ENCODE assay signal across 14 mouse cellular contexts in the genomic region with DNA sequence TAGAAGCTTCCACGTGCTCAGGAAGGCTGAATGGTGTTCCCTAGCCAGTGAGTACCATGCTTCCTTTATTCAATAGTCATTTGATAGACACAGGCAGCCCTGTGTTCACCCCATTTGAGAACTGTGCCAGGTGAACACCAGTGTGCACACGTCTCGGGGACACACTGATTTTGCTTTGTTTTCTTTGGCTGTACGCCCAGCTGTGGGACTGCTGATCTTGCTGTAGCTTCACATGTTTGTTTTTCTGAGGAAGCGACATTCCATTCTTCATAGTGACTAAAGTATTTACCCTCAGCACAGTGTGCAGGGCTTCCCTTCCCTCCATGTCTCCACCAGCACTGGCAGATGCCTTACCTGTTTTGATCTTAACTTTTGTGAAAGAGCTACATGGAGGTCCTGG.
DNase-seq lines count a peak whose midpoint lies in the region; ATAC-seq lines count a peak whose summit lies in the region.
"Had no signal": no experiment of that assay in that cellular context is flagged by ENCODE, and none has a peak within 500 bp of the region (broad histone marks: within the 10 kb centered on the region; RNA-seq: fewer than 3 reads in every experiment).

No protein-coding gene starts in this region.

- H3K4me1 ChIP-seq in heart, embryonic 12.5 days (replicated peaks): peaks cover 15% of the 10 kb centered on the region
- no peaks in the 10 kb centered on the region for H3K4me1 ChIP-seq in lung, embryonic 15.5 days
- H3K4me1 ChIP-seq in kidney, embryonic 15.5 days: peaks cover 11% of the 10 kb centered on the region; the same call in 1 of the 2 replicates
- H3K4me1 ChIP-seq: midbrain, embryonic 15.5 days had no signal

- H3K36me3 ChIP-seq in heart, embryonic 12.5 days: no peaks in the 10 kb centered on the region
- H3K36me3 ChIP-seq in lung, embryonic 15.5 days: no peaks in the 10 kb centered on the region
- H3K36me3 ChIP-seq in kidney, embryonic 15.5 days: no peaks in the 10 kb centered on the region
- H3K36me3 ChIP-seq: embryonic facial prominence, embryonic 13.5 days; limb, embryonic 13.5 days; midbrain, embryonic 15.5 days had no signal

- no peak overlapping the region for H3K4me3 ChIP-seq in heart, embryonic 12.5 days
- H3K4me3 ChIP-seq in lung, embryonic 15.5 days: no peak overlapping the region
- no peak overlapping the region for H3K4me3 ChIP-seq in kidney, embryonic 15.5 days (replicated peaks)
- H3K4me3 ChIP-seq: embryonic facial prominence, embryonic 13.5 days; limb, embryonic 13.5 days; midbrain, embryonic 15.5 days had no signal

- H3K9ac ChIP-seq in heart, embryonic 12.5 days: no peak overlapping the region
- H3K9ac ChIP-seq in lung, embryonic 15.5 days: no peak overlapping the region
- H3K9ac ChIP-seq in kidney, embryonic 15.5 days: no peak overlapping the region
- H3K9ac ChIP-seq: embryonic facial prominence, embryonic 13.5 days; limb, embryonic 13.5 days; midbrain, embryonic 15.5 days had no signal

- H3K27ac ChIP-seq in heart, embryonic 12.5 days (ENCODE audit: poor library complexity, severe bottlenecking): no peak overlapping the region
- H3K27ac ChIP-seq in lung, embryonic 15.5 days: peak overlapping the region; percentile 45
- H3K27ac ChIP-seq in kidney, embryonic 15.5 days: 0 out of 2 replicates have a peak overlapping the region, but pooled peaks have one; percentile 35
- H3K27ac ChIP-seq: limb, embryonic 13.5 days; midbrain, embryonic 15.5 days had no signal

- no peaks in the 10 kb centered on the region for H3K27me3 ChIP-seq in heart, embryonic 12.5 days (replicated peaks)
- H3K27me3 ChIP-seq in lung, embryonic 15.5 days: no peaks in the 10 kb centered on the region
- H3K27me3 ChIP-seq in kidney, embryonic 15.5 days: peaks cover 15% of the 10 kb centered on the region; the same call in 1 of the 2 replicates
- H3K27me3 ChIP-seq: embryonic facial prominence, embryonic 13.5 days; limb, embryonic 13.5 days; midbrain, embryonic 15.5 days had no signal

- DNase-seq in heart, postnatal 10 days: no peak
- DNase-seq in lung, postnatal 25 days (ENCODE audit: low spot score): no peak
- peak; percentile 17 for DNase-seq in lung, postnatal 36 days
- no peak for DNase-seq in frontal cortex, postnatal 36 days (ENCODE audit: low spot score in 2 of 2)
- DNase-seq: cerebellum, adult 11-12 months; thymus, adult 18-20 months had no signal

- WGBS in heart, embryonic 12.5 days: 56% methylated on average over 5 of the region's 5 CpGs
- WGBS in lung, embryonic 15.5 days: 24% methylated on average over 5 of the region's 5 CpGs
- 42% methylated on average over 5 of the region's 5 CpGs for WGBS in kidney, embryonic 15.5 days

- ATAC-seq in heart, embryonic 12.5 days (ENCODE audit: insufficient number of reproducible peaks, low FRiP score): peak; percentile 69
- peak; percentile 55; the same call in 1 of the 2 replicates for ATAC-seq in lung, embryonic 15.5 days (ENCODE audit: borderline replicate concordance, extremely low read depth, low FRiP score, low TSS enrichment)
- no peak; the same call in 1 of the 2 replicates for ATAC-seq in kidney, embryonic 15.5 days (replicated peaks; ENCODE audit: low FRiP score)
- ATAC-seq in CD4-positive, CD25-positive, alpha-beta regulatory T cell, adult 4 months: no peak
- ATAC-seq: hindbrain, embryonic 16.5 days; midbrain, embryonic 15.5 days had no signal

- peaks cover 4% of the 10 kb centered on the region for H3K9me3 ChIP-seq in heart, embryonic 12.5 days (replicated peaks)
- peaks cover 3% of the 10 kb centered on the region; the same call in 1 of the 2 replicates for H3K9me3 ChIP-seq in lung, embryonic 15.5 days
- no peaks in the 10 kb centered on the region; the same call in 1 of the 2 replicates for H3K9me3 ChIP-seq in kidney, embryonic 15.5 days (replicated peaks)
- H3K9me3 ChIP-seq: embryonic facial prominence, embryonic 13.5 days had no signal

- no peak overlapping the region for H3K4me2 ChIP-seq in heart, embryonic 12.5 days
- H3K4me2 ChIP-seq in lung, embryonic 15.5 days: no peak overlapping the region
- H3K4me2 ChIP-seq in kidney, embryonic 15.5 days: no peak overlapping the region
- H3K4me2 ChIP-seq: embryonic facial prominence, embryonic 13.5 days; limb, embryonic 13.5 days; midbrain, embryonic 15.5 days had no signal

- intact Hi-C loops in heart, postnatal 10 days (cut with DNase I): no loop called here

Comparison
In these comparisons a context has a peak if more than half of its experiments do, and no peak if none do; other contexts are left out.
1. ATAC-seq: peak in heart, embryonic 12.5 days (single experiment) and lung, embryonic 15.5 days (single experiment); none in kidney, embryonic 15.5 days (single experiment) and CD4-positive, CD25-positive, alpha-beta regulatory T cell, adult 4 months (single experiment).